Mouse (Mus musculus): Measurements from ENCODE around the gene Arhgef3. TPM values are rescaled to one million over a fixed set of nuclear protein-coding genes. Genes with fewer than 3 reads are reported as not detected.

Gene Arhgef3
- total and polyA plus RNA-seq, 2 experiments from 2014 or later = 17.9 to 21.4 TPM

DNA sequence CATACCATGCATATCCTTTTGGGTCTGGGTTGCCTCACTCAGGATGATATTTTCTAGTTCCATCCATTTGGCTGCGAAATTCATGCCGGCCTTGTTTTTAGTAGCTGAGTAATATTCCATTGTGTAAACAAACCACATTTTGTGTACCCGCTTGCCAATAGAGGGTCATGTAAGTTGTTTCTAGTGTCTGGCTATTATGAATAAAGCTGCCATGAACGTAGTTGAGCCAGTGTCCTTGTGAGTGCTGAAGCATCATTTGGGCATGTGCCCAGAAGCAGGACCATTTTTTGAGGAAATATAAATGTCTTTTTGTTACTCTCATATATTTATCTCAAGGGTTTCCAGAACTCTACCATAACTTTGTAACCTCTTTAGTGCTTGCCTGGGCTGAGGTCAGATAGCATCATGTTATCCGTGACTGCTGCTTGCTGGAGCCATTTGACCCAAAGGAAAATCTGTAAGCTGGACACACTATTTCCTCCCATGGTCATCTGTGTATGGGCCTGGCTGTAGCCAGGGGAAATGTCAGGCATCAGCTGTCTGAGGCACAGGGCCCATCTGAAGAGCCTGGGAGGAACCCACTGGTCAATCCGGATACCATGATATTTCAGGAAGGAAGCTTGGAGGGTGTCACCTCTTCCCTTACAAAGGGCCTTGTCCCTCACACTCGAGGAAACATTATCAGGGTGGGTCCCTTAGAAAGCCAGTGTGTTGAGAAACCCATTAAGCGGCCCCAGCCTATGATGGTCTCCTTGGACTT is 63.3 kb downstream of the Arhgef3 start:
- H3K4me3 ChIP-seq (ENCODE audit: low read depth, low read length) = no peak overlapping the region
- H3K4me2 ChIP-seq (ENCODE audit: low read depth, low read length) = no peak overlapping the region
- no peaks in the 10 kb centered on the region for H3K36me3 ChIP-seq (replicated peaks; ENCODE audit: control insufficient read depth, insufficient read depth, low read length)
- peak; percentile 60 for DNase-seq (ENCODE audit: low spot score)
- H3K9ac ChIP-seq (replicated peaks; ENCODE audit: low read depth, low read length) = no peak overlapping the region
- peak overlapping the region; percentile 51 for H3K27ac ChIP-seq (ENCODE audit: low read depth)
- H3K27me3 ChIP-seq (ENCODE audit: control insufficient read depth, insufficient read depth, low read length) = no peaks in the 10 kb centered on the region
- peak; percentile 45 for ATAC-seq (ENCODE audit: insufficient read depth, low read depth)
- WGBS = 70% methylated on average over 8 of the region's 8 CpGs
- TF ChIP-seq EP300 (IDR thresholded peaks at IDR 0.05; ENCODE audit: low read depth) (peak; percentile 77; the same call in 1 of the 2 replicates), CTCF (IDR thresholded peaks at IDR 0.05; ENCODE audit: low read depth) (no peak)
- H3K4me1 ChIP-seq (ENCODE audit: control insufficient read depth, insufficient read depth) = peaks cover 30% of the 10 kb centered on the region
- no peaks in the 10 kb centered on the region for H3K9me3 ChIP-seq (replicated peaks; ENCODE audit: control insufficient read depth, low read length)

DNA sequence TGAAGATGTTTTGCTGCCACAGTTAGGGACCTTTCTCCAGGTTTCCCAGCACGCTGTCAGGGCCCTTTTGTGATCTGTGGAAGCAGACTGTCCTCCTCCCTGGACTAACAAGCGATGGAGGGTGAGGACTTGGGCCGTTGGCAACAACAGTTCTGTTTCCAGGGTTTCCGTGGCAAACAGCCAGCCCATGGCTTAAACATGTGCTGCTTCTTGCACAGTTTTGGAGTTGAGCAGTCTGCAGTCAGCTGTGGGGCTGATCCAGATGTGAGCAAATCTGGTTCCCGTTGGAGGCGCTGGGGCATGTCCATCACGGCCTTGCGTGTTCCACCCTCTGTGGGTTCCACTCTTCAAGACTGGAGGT is 63.8 kb downstream of the Arhgef3 start:
- DNase-seq (ENCODE audit: low spot score) (peak; percentile 84), ATAC-seq (ENCODE audit: insufficient read depth, low read depth) (peak; percentile 71)
- Histone ChIP-seq H3K9ac (replicated peaks; ENCODE audit: low read depth, low read length) (no peak overlapping the region), H3K9me3 (replicated peaks; ENCODE audit: control insufficient read depth, low read length) (no peaks in the 10 kb centered on the region), H3K27ac (ENCODE audit: low read depth) (peak overlapping the region; percentile 51), H3K27me3 (ENCODE audit: control insufficient read depth, insufficient read depth, low read length) (no peaks in the 10 kb centered on the region), H3K4me2 (ENCODE audit: low read depth, low read length) (no peak overlapping the region), H3K4me3 (ENCODE audit: low read depth, low read length) (no peak overlapping the region), H3K36me3 (replicated peaks; ENCODE audit: control insufficient read depth, insufficient read depth, low read length) (no peaks in the 10 kb centered on the region), H3K4me1 (ENCODE audit: control insufficient read depth, insufficient read depth) (peaks cover 25% of the 10 kb centered on the region)
- WGBS = 44% methylated on average over 8 of the region's 8 CpGs
- TF ChIP-seq CTCF (IDR thresholded peaks at IDR 0.05; ENCODE audit: low read depth) (no peak), EP300 (IDR thresholded peaks at IDR 0.05; ENCODE audit: low read depth) (0 out of 2 replicates have a peak, but pooled peaks have one; percentile 9)

DNA sequence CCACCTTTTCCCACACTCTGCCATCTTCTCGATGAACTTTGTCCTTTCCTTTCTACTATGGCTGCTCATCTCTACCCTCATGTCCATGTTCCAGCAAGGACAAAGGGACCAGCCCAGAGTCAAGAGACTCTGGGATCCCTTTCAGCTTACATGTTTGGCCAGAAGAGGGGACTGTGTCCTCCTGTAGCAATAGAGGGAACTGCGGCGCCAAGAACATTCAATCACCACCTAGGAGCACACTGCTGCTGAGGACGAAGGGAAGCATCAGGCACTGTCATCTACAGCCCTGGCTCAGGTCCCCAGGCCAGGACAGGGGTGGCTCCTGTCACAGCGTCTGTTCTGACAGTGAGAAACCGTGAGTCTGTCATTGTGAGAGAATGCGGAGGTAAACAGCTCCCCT is 65.1 kb downstream of the Arhgef3 start:
- no peak for DNase-seq (ENCODE audit: low spot score)
- no peaks in the 10 kb centered on the region for H3K36me3 ChIP-seq (replicated peaks; ENCODE audit: control insufficient read depth, insufficient read depth, low read length)
- no peak for ATAC-seq (ENCODE audit: insufficient read depth, low read depth)

GRCm38 (mm10) chr14:27182059-27182458 is 67.4 kb downstream of the Arhgef3 start:
- Histone ChIP-seq H3K9me3 (replicated peaks; ENCODE audit: control insufficient read depth, low read length) (no peaks in the 10 kb centered on the region), H3K9ac (replicated peaks; ENCODE audit: low read depth, low read length) (no peak overlapping the region), H3K27ac (ENCODE audit: low read depth) (peak overlapping the region; percentile 59), H3K4me3 (ENCODE audit: low read depth, low read length) (no peak overlapping the region), H3K4me2 (ENCODE audit: low read depth, low read length) (no peak overlapping the region), H3K36me3 (replicated peaks; ENCODE audit: control insufficient read depth, insufficient read depth, low read length) (no peaks in the 10 kb centered on the region), H3K4me1 (ENCODE audit: control insufficient read depth, insufficient read depth) (peaks cover 23% of the 10 kb centered on the region), H3K27me3 (ENCODE audit: control insufficient read depth, insufficient read depth, low read length) (no peaks in the 10 kb centered on the region)
- ATAC-seq (ENCODE audit: insufficient read depth, low read depth) = peak; percentile 56
- 32% methylated on average over 11 of the region's 11 CpGs for WGBS
- peak; percentile 69 for DNase-seq (ENCODE audit: low spot score)
- TF ChIP-seq EP300 (IDR thresholded peaks at IDR 0.05; ENCODE audit: low read depth) (peak; percentile 74), CTCF (IDR thresholded peaks at IDR 0.05; ENCODE audit: low read depth) (no peak)

More for the DNA sequence above, 65.1 kb downstream of the Arhgef3 start:
- H3K4me1 ChIP-seq (ENCODE audit: control insufficient read depth, insufficient read depth) = peaks cover 23% of the 10 kb centered on the region
- no peak overlapping the region for H3K4me2 ChIP-seq (ENCODE audit: low read depth, low read length)
- no peaks in the 10 kb centered on the region for H3K27me3 ChIP-seq (ENCODE audit: control insufficient read depth, insufficient read depth, low read length)
- no peaks in the 10 kb centered on the region for H3K9me3 ChIP-seq (replicated peaks; ENCODE audit: control insufficient read depth, low read length)
- TF ChIP-seq EP300 (IDR thresholded peaks at IDR 0.05; ENCODE audit: low read depth) = no peak
- TF ChIP-seq CTCF (IDR thresholded peaks at IDR 0.05; ENCODE audit: low read depth) = no peak
- H3K4me3 ChIP-seq (ENCODE audit: low read depth, low read length) = no peak overlapping the region
- WGBS = 80% methylated on average over 7 of the region's 7 CpGs
- no peak overlapping the region for H3K27ac ChIP-seq (ENCODE audit: low read depth)
- H3K9ac ChIP-seq (replicated peaks; ENCODE audit: low read depth, low read length) = no peak overlapping the region

GRCm38 (mm10) chr14:27182646-27183438 is 68.1 kb downstream of the Arhgef3 start:
- Histone ChIP-seq H3K9ac (replicated peaks; ENCODE audit: low read depth, low read length) (no peak overlapping the region), H3K36me3 (replicated peaks; ENCODE audit: control insufficient read depth, insufficient read depth, low read length) (no peaks in the 10 kb centered on the region), H3K4me2 (ENCODE audit: low read depth, low read length) (no peak overlapping the region), H3K4me3 (ENCODE audit: low read depth, low read length) (no peak overlapping the region), H3K27ac (ENCODE audit: low read depth) (no peak overlapping the region; the same call in 1 of the 2 replicates), H3K9me3 (replicated peaks; ENCODE audit: control insufficient read depth, low read length) (no peaks in the 10 kb centered on the region), H3K27me3 (ENCODE audit: control insufficient read depth, insufficient read depth, low read length) (no peaks in the 10 kb centered on the region), H3K4me1 (ENCODE audit: control insufficient read depth, insufficient read depth) (peaks cover 23% of the 10 kb centered on the region)
- DNase-seq (ENCODE audit: low spot score) = no peak
- 69% methylated on average over 11 of the region's 11 CpGs for WGBS
- no peak for ATAC-seq (ENCODE audit: insufficient read depth, low read depth)
- TF ChIP-seq CTCF (IDR thresholded peaks at IDR 0.05; ENCODE audit: low read depth) (no peak), EP300 (IDR thresholded peaks at IDR 0.05; ENCODE audit: low read depth) (no peak)
